Mouse (Mus musculus) forebrain, embryonic 16.5 days (tissue): ENCODE measurements around the gene AA792892. TPM values are rescaled to one million over a fixed set of nuclear protein-coding genes. Genes with fewer than 3 reads are reported as not detected.
"Not testable (repeated sequence)": the region's sequence is repeated elsewhere in the genome, so short reads cannot be mapped to it uniquely, and the experiment has no call there.

Experiments used
- ATAC-seq: fragments of 200-750 bp; cut with Nextera tagmentation; 2 replicates; pipeline ENCODE4 v1.8.0; 2017; ENCODE audit warnings: mild to moderate bottlenecking, moderate library complexity
- H3K27ac ChIP-seq: fragments of 300-500 bp; sonication (generic); 2 replicates; pipeline ENCODE4 v1.5.1; 2014; ENCODE audit warnings: low read length, control low read depth
- H3K27me3 ChIP-seq: fragments of 300-500 bp; sonication (generic); replicated peaks from 2 replicates; pipeline ENCODE4 v1.6.1; 2014; ENCODE audit warnings: low read length; ENCODE audit not compliant: control insufficient read depth, insufficient read depth
- H3K36me3 ChIP-seq: fragments of 300-500 bp; sonication (generic); 2 replicates; pipeline ENCODE4 v1.6.1; 2014; ENCODE audit not compliant: control insufficient read depth, insufficient read depth
- H3K4me1 ChIP-seq: fragments of 300-500 bp; sonication (generic); replicated peaks from 2 replicates; pipeline ENCODE4 v1.6.1; 2014; ENCODE audit warnings: low read length; ENCODE audit not compliant: control insufficient read depth, insufficient read depth
- H3K4me2 ChIP-seq: fragments of 300-500 bp; sonication (generic); 2 replicates; pipeline ENCODE4 v1.6.1; 2014; ENCODE audit warnings: mild to moderate bottlenecking, low read length, control low read depth
- H3K4me3 ChIP-seq: fragments of 300-500 bp; sonication (generic); replicated peaks from 2 replicates; pipeline ENCODE4 v1.5.1; 2014; ENCODE audit warnings: mild to moderate bottlenecking, low read length, control low read depth
- H3K9ac ChIP-seq: fragments of 300-500 bp; sonication (generic); replicated peaks from 2 replicates; pipeline ENCODE4 v1.6.1; 2014; ENCODE audit warnings: low read depth, low read length, control low read depth
- H3K9me3 ChIP-seq: fragments of 300-500 bp; sonication (generic); 2 replicates; pipeline ENCODE4 v1.6.1; 2016; ENCODE audit warnings: low read length; ENCODE audit not compliant: control insufficient read depth
- WGBS: fragments of 180-500 bp; shearing (Covaris S2); extraction: QIAGEN DNeasy Blood & Tissue Kit; methylation state at CpG from one replicate; pipeline ENCODE4 v1.1.7; 2014; 5-methylcytosine and 5-hydroxymethylcytosine counted together
- polyA plus RNA-seq: library from polyadenylated mRNA; unstranded; fragments of >200 nt; fragmentation: Nextera tagmentation; extraction: Ambion mirVana; gene quantifications from 2 replicates; pipeline ENCODE4 v1.2.1, GENCODE M21; 2015

Gene AA792892
- polyA plus RNA-seq, result not detected in 2 replicates

DNA sequence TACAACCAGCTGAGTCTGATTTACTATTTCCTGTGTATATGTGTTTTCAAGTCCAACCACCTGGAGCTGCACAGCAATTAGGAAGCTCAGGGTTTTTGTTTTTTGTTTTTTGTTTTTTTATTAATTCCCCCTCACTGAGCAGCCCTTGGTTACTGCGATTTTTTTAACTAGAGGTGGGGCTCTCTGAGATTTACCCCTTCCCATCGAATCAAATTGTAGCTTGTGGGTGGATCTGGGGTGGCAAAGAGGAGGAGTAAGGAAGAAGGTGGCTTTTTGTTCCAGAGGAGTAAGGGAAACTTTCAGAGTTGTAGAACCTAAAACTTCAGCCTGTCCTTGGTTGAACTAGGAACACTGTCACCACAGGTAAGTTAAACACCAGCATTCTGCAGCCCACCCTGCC is at the start of gene AA792892:
Gene AA792892, plus strand, starts transcription at position 301 of the 400 bp plus-strand sequence.
- not testable (repeated sequence) for H3K4me2 ChIP-seq, H3K9ac ChIP-seq, ATAC-seq, H3K27ac ChIP-seq, H3K4me3 ChIP-seq, H3K36me3 ChIP-seq, H3K9me3 ChIP-seq, H3K4me1 ChIP-seq, H3K27me3 ChIP-seq
- no CpG with 5 or more reads among the region's 2 CpGs for WGBS

- ATAC-seq, H3K9ac ChIP-seq, H3K27me3 ChIP-seq, H3K4me1 ChIP-seq, H3K4me3 ChIP-seq, H3K4me2 ChIP-seq, H3K27ac ChIP-seq, H3K9me3 ChIP-seq, H3K36me3 ChIP-seq: not testable (repeated sequence)
- 100% methylated on average over 1 of the region's 1 CpGs for WGBS
These were observed 32.9 kb upstream of the AA792892 start, which contains the start of gene A430089I19Rik for GRCm38 (mm10) chr5:94306696-94307095. Gene A430089I19Rik (minus strand): TSS chr5:94306796.

GRCm38 (mm10) chr5:94314135-94314534 is 25.4 kb upstream of the AA792892 start, which contains the start of gene Gm6502:
Gene Gm6502 (plus strand): TSS chr5:94314435.
- not testable (repeated sequence) for H3K9me3 ChIP-seq, H3K27ac ChIP-seq, H3K9ac ChIP-seq, H3K4me1 ChIP-seq, H3K27me3 ChIP-seq, ATAC-seq, H3K36me3 ChIP-seq, H3K4me3 ChIP-seq, H3K4me2 ChIP-seq
- WGBS, result no CpG with 5 or more reads among the region's 2 CpGs

Other genes starting within 250 kb of the AA792892 start
- gene Gm3106, start 121.7 kb upstream of the AA792892 start, polyA plus RNA-seq, result not detected in 2 replicates
- gene A430089I19Rik, start 33.0 kb upstream of the AA792892 start, polyA plus RNA-seq, result not detected in 2 replicates
- not detected in 2 replicates for gene Gm6502, start 25.3 kb upstream of the AA792892 start, polyA plus RNA-seq
- gene Gm7682, start 106.0 kb downstream of the AA792892 start, polyA plus RNA-seq, result not detected in 2 replicates
- gene Gm3139, start 186.5 kb downstream of the AA792892 start, polyA plus RNA-seq, result not detected in 2 replicates